Mouse (Mus musculus) embryonic fibroblast, embryonic 13.5 days (primary cell): ENCODE results near the gene Tapbpl.
A peak's percentile ranks its signal among the peaks of the same experiment; 100 is the strongest.

Experiments
- CTCF ChIP-seq: IDR thresholded peaks from 2 replicates; pipeline ENCODE4 v1.5.1; 2011; ENCODE audit warnings: mild to moderate bottlenecking, control low read depth, low read length, moderate library complexity, borderline replicate concordance; ENCODE audit not compliant: insufficient read depth
- POLR2A ChIP-seq: IDR thresholded peaks from 2 replicates; pipeline ENCODE4 v1.6.1; 2011; ENCODE audit warnings: low read depth, mild to moderate bottlenecking, control low read depth, low read length, moderate library complexity

DNA sequence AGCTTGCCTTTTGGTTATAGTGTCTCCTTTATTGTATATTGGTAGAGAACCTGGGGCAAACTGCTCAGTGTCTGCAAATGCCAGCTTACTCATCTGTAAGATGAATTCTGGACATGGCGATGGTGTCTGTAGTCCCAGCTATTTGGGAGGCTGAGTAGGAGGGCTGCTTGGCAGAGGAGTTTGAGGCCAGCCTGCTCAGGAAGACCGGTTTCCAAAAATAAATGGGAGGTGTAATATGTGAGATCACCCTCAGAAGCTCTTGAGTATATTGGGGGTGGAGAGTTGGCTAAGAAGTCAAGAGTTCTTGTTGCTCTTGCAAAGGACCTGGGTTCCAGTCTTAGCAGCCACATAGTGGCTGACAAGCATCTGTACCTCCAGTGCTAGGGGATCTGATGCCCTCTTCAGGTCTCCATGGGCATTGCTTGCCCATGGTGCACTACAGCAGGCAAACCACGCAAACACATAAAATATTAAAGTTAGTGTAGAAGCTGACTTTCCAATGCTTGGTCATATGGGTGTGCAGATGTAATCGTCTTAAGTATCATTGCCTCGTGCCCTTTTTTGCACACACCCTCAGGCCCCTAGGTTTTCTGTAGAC lies 6.0 kb downstream of the Tapbpl start:
- peak; percentile 8; the same call in 1 of the 2 replicates for TF ChIP-seq CTCF
- no peak for TF ChIP-seq POLR2A
